Comparison of ENCODE assay signal across 26 mouse cellular contexts in genomic region chr17:11617552-11617951, GRCm38 (mm10).
DNase-seq lines count a peak whose midpoint lies in the region; ATAC-seq and TF ChIP-seq lines count a peak whose summit lies in the region.
"Had no signal": no experiment of that assay in that cellular context is flagged by ENCODE, and none has a peak within 500 bp of the region (broad histone marks: within the 10 kb centered on the region; RNA-seq: fewer than 3 reads in every experiment).

No protein-coding gene starts in this region.

- H3K9me3 ChIP-seq in forebrain, embryonic 13.5 days (replicated peaks), result no peaks in the 10 kb centered on the region
- H3K9me3 ChIP-seq in forebrain, embryonic 10.5 days, result no peaks in the 10 kb centered on the region
- H3K9me3 ChIP-seq: embryonic facial prominence, embryonic 12.5 days; embryonic facial prominence, embryonic 15.5 days; G1E; hindbrain, embryonic 12.5 days; hindbrain, embryonic 15.5 days had no signal

- H3K27me3 ChIP-seq in forebrain, embryonic 13.5 days, result no peaks in the 10 kb centered on the region
- no peaks in the 10 kb centered on the region for H3K27me3 ChIP-seq in forebrain, embryonic 10.5 days (ENCODE audit: poor library complexity, severe bottlenecking)
- H3K27me3 ChIP-seq: CH12.LX; embryonic facial prominence, embryonic 15.5 days; hindbrain, embryonic 12.5 days; hindbrain, embryonic 15.5 days; Patski had no signal

- H3K4me3 ChIP-seq in forebrain, embryonic 13.5 days, result no peak overlapping the region
- H3K4me3 ChIP-seq in forebrain, embryonic 10.5 days, result no peak overlapping the region
- H3K4me3 ChIP-seq in layer of hippocampus, adult 2 months, result no peak overlapping the region
- H3K4me3 ChIP-seq: embryonic facial prominence, embryonic 12.5 days; embryonic facial prominence, embryonic 15.5 days; hindbrain, embryonic 12.5 days; hindbrain, embryonic 15.5 days had no signal

- no peak overlapping the region for H3K4me2 ChIP-seq in forebrain, embryonic 13.5 days
- H3K4me2 ChIP-seq: embryonic facial prominence, embryonic 12.5 days; embryonic facial prominence, embryonic 15.5 days; heart, embryonic 11.5 days; hindbrain, embryonic 12.5 days; hindbrain, embryonic 15.5 days had no signal

- WGBS in forebrain, embryonic 13.5 days, result 76% methylated on average over 2 of the region's 2 CpGs
- 94% methylated on average over 2 of the region's 2 CpGs for WGBS in forebrain, embryonic 10.5 days

- ATAC-seq in forebrain, embryonic 13.5 days, result peak; percentile 48; the same call in 1 of the 2 replicates
- ATAC-seq: intestine, postnatal 0 days; Patski had no signal

- H3K27ac ChIP-seq in forebrain, embryonic 13.5 days, result no peak overlapping the region
- no peak overlapping the region for H3K27ac ChIP-seq in forebrain, embryonic 10.5 days
- H3K27ac ChIP-seq in layer of hippocampus, adult 2 months, result peak overlapping the region; percentile 52
- H3K27ac ChIP-seq: embryonic facial prominence, embryonic 12.5 days; embryonic facial prominence, embryonic 15.5 days; hindbrain, embryonic 12.5 days; hindbrain, embryonic 15.5 days had no signal

- H3K36me3 ChIP-seq in forebrain, embryonic 13.5 days (ENCODE audit: poor library complexity, severe bottlenecking), result no peaks in the 10 kb centered on the region
- H3K36me3 ChIP-seq in forebrain, embryonic 10.5 days (replicated peaks), result no peaks in the 10 kb centered on the region
- H3K36me3 ChIP-seq: embryonic facial prominence, embryonic 12.5 days; embryonic facial prominence, embryonic 15.5 days; G1E; hindbrain, embryonic 12.5 days; hindbrain, embryonic 15.5 days had no signal

- TF ChIP-seq CTCF in layer of hippocampus, adult 2 months (conservative IDR thresholded peaks at IDR 0.05), result no peak

- H3K9ac ChIP-seq in forebrain, embryonic 13.5 days, result no peak overlapping the region
- H3K9ac ChIP-seq: embryonic facial prominence, embryonic 12.5 days; embryonic facial prominence, embryonic 15.5 days; hindbrain, embryonic 12.5 days; hindbrain, embryonic 15.5 days had no signal

- no peak for DNase-seq in forebrain, embryonic 10.5 days (ENCODE audit: extremely low spot score, low spot score)
- DNase-seq in layer of hippocampus, adult 2 months (ENCODE audit: low spot score in 2 of 2), result no peak
- DNase-seq in layer of hippocampus, adult 8-10 months (ENCODE audit: low spot score in 2 of 2), result no peak
- DNase-seq in brain, embryonic 18.5 days (ENCODE audit: low read depth, low spot score), result peak; percentile 32
- no peak for DNase-seq in heart, adult 11 months
- no peak for DNase-seq in kidney, adult 18-20 months
- DNase-seq: adrenal gland, postnatal 10 days; adrenal gland, postnatal 36 days; B cell, adult 2 months; cerebellum, adult 11-12 months; cerebellum, adult 8-10 months; cerebellum, postnatal 10 days; cerebellum, postnatal 36 days; embryo, embryonic 11 days; gastrocnemius, postnatal 10 days; gastrocnemius, postnatal 36 days had no signal

- peaks cover 6% of the 10 kb centered on the region for H3K4me1 ChIP-seq in forebrain, embryonic 13.5 days
- H3K4me1 ChIP-seq in forebrain, embryonic 10.5 days, result peaks cover 6% of the 10 kb centered on the region; the same call in 1 of the 2 replicates
